Mouse (Mus musculus): ENCODE results near the gene Coq7. TPM values are rescaled to one million over a fixed set of nuclear protein-coding genes. Genes with fewer than 3 reads are reported as not detected.

The Coq7 gene
- polyA plus RNA-seq (2012; rRNA removed), result 57.8 and 70.2 TPM in 2 replicates

DNA sequence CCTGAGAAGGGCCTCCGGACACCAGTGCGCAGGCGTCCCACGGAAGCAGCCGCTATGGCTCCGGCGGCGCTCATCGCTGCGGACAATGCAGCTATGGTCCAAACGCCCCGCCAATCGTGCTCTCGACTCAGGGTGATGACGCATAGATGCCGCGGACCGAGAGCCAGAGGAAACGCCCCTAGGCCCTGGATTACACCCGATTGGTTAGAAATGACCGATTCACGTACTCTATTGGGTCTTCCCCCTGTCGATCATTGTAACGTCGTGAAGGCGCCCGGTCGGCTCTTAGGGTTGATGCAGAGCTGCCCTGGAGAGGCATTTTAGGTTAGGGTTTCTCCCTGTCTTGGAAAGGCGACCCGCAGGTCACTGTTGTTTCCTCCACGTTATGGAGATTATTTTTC is at the start of gene Coq7:
Gene Coq7 (minus strand): TSS at position 179 of the 401 bp plus-strand sequence.

DNA sequence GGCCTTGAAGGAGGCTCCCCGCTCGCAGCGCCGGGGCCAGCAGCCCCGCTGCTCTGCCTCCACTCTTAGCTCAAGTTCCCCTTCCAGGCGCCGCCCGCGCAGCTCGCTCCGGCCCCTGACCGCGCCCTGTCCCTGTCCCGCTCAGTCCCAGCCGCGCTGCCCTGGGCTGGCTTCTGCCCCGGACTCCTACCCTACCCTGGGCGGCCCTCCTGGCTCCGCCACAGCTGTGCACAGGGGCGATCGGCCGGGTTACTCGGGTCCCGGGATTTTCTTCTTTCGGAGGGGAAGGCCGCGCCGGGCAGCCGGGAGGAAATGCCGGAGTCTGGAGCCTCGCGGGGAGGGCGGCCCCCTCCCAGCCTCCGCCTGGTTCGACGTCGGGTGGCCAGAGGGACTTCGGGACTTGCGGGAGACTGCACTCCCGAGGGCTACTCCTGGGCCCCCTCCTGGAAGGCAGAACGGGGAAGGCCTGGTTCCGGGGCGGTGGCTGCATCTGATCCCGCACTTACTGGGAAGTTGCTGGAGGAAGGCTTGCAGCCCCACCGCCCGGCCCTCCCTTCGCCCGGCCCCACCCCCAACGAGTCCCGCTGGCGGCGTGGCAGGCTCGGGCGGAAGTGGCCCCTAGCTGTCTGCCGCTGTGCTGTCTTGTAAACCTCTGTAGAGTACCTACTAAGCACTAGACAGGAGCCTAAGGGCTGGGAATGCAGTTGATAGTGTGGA is 41.6 kb downstream of the Coq7 start, which contains the start of gene Itpripl2:
Gene Itpripl2 (minus strand): TSS at position 545 of the 717 bp plus-strand sequence.

Other genes with a start within 250 kb of the Coq7 start
- gene Syt17, start 85.1 kb downstream of the Coq7 start, polyA plus RNA-seq (2012; rRNA removed), result 23.6 and 24.5 TPM in 2 replicates
- 1.7 and 2.2 TPM in 2 replicates for gene Itpripl2, start 41.4 kb downstream of the Coq7 start, polyA plus RNA-seq (2012; rRNA removed)
- gene Tmc7, start 51.4 kb upstream of the Coq7 start, polyA plus RNA-seq (2012; rRNA removed), result 9.0 and 9.1 TPM in 2 replicates
- 0.19 and 0.24 TPM in 2 replicates for gene Tmc5, start 63.9 kb upstream of the Coq7 start, polyA plus RNA-seq (2012; rRNA removed)
- gene Gde1, start 172.4 kb upstream of the Coq7 start, polyA plus RNA-seq (2012; rRNA removed), result 206 and 223 TPM in 2 replicates
- gene Ccp110, start 179.2 kb upstream of the Coq7 start, polyA plus RNA-seq (2012; rRNA removed), result 41.6 and 46.0 TPM in 2 replicates
- 77.2 and 82.6 TPM in 2 replicates for gene Vps35l, start 206.9 kb upstream of the Coq7 start, polyA plus RNA-seq (2012; rRNA removed)

All from central nervous system, embryonic 18 days (tissue).